Mouse (Mus musculus) thymus, postnatal 4 days (tissue): ENCODE measurements around the gene Il4.

Experiments
- DNase-seq: peaks from one replicate; pipeline ENCODE4 v3.0.0; 2021

Gene Il4

DNA sequence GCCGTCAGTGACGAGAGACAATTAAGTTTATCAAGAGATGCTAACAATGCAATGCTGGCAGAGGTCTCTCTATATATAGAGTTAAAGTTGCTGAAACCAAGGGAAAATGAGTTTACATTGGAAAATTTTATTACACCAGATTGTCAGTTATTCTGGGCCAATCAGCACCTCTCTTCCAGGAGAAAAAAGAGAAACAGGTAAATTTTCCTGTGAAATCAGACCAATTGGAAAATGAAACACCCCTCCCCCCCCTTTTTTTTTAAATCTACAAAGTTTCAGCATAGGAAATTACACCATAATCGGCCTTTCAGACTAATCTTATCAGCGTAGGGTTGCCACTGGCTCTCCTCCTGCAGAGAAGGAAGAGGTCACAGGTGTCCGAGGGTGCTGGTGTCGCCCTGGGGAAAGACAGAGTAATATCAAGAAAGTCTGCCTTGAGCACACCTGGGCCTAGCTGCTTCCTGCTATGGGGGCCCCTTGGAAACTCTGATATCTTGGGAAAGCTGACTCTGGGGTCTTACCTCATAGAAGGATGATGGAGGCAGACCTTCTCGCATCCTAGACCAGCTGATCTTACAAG, at the start of gene Il4:
Gene Il4, minus strand, starts transcription at position 51 of the 580 bp plus-strand sequence.
- DNase-seq: no peak

DNA sequence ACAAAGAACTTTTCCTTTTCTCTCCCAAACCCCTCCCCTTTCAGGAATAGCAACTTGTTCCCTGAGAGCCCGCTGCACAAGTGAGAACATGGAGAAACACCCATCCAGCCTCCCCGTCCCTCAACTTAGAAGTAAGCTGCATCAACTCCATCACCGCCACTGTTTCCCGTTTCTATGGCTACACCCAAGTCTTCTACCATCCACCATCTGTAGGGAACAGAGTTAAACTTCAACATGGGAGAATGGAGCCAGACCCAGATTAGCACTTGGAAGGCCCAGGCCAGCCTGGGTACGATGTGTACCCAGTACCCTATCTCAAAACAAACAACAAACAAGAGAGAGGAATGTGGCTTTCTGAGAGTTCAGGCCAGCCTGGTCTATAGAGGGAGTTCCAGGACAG, 45.6 kb upstream of the Il4 start:
- DNase-seq: no peak

DNA sequence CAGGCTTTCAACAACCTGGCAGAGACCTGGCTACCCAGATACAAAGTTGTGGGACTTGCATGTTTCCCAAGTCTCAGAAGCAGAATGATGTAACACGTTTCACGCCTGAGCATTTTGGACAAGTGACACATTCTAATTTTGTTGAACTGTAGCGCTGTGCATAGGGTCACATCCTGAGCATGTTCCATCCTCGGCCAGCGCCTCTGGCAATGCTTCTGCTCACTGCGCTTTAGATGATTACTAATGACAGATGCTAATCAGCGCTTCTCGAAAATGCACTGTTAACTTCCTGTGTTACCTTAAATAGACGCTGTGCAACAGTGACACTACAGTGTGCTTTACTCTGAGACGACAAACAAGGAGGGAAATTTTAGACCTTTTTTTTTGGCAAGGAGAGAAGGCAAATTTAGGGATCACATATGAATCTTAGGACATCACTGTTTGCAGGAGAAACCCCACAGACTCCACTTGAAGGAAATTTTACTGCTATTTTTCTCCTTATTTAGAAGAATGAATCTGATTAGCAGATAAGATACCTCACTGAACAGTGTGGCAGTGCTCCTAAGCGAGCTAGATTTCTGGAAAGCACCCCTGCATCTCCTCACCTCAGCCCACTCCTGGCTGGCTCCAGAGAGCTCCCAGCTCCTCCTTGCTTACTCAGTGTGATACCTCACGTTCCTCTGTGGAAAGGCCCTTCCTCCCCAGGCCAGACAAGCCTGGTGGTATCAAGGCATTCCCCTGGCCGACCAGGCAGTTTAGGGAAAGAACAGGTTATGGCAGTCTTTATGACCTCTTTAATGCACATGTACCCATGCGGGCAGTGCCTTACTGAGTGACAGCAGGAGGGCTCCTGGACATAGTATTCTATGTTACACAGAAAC, 44.6 kb upstream of the Il4 start:
- no peak for DNase-seq

DNA sequence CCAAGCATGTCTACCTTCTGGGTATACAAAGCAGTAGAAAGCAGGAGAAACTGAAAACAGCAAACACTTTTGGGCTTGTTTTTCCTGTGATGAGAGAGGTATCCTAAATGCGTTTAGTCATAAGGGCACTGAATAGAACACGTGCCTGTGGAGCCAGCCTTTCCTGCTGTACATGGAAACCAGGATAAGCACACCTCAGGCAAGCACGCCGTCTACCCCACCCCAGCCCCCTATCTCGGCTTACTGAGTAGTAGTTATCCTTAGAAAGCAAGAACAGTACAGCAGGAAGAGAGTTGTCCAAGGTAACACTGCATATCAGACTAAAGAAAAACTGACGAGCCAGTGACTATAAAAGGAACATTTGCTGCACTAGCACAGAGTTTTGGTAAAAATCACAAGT, 39.4 kb upstream of the Il4 start:
- DNase-seq: no peak

DNA sequence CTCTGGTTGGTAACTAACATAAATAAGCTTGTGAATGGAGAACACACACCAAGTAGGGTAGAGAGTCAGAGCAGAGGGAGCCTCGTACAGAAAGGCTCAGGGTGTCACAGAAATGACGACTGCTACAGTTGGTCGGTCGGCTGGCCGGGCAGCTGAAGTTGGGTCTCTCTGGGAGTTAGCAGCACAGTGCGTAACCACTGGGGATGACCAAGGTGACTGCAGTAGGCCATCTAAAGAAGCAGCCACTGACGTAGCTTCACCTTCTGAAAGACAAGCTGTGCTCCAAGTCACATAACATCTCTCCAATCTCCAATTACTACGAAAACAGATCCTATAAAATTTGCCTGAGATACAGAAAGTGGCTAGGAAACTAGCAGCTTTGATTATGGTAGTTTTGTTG, 38.9 kb upstream of the Il4 start:
- DNase-seq: no peak

DNA sequence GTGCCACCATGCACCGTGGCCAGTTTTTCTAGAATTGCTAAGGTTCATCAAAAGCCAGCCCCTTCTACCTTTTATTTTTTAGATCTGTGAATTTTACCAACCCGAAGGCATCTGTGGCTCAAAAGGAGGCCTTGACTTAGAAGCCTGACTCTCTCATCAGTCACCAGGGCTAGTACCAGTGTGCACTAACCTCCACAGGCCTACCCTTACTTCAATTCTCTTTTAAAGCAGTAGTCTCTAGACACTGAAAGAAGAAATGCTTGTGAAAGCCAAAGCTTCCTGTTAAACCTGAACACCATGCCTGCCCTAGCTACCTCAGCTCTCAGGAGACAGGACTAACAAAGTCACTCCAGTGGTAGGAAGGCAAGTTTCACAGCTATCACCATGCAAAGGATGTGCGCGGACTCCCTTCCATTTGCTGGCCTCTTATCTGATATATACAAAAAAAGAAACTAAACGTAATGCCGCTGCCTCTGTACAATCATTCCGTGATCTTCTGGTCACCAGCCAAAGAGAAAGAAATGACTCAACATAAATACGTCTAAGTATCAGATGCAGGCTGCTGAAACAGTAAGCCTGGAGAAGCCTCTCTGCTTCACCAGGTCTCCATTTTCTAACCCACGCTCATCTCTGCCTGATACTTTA, 38.2 kb upstream of the Il4 start:
- no peak for DNase-seq

DNA sequence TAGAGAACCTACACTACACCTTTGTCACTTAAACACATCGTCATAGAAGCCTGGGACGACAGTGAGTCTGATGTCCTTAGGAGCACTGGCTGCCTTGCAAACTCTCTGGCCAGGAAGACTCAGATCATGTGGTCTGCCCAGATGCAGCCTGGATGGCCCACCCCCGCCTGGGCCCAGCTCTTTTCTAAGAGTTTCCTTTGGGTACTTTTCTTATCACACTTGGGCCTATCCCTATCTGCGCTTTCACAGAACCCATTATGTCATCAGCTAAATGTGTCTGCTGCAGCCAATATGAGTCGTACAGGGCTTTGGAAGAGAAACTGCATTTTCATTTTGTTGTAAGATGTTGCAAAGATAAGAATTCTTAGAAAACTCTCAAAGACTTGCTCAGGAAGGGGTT, 36.6 kb upstream of the Il4 start:
- no peak for DNase-seq

DNA sequence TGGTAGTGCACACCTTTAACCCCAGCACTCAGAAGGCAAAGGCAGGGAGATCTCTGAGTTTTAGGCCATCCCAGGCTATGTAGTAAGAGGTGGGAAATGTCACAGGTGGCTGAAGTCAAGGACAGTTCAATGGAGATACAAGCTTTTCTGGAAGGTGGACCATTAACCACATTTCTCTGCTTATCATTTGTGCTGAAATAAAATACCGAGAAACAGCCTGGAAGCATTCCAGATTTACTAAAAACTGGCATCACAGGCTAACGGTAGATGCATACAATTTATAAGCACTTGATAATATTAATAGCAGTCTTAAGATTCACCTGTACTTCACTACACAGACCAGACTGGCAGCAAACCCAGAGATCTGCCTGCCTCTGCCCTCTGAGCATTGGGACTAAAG, 34.0 kb upstream of the Il4 start:
- no peak for DNase-seq

DNA sequence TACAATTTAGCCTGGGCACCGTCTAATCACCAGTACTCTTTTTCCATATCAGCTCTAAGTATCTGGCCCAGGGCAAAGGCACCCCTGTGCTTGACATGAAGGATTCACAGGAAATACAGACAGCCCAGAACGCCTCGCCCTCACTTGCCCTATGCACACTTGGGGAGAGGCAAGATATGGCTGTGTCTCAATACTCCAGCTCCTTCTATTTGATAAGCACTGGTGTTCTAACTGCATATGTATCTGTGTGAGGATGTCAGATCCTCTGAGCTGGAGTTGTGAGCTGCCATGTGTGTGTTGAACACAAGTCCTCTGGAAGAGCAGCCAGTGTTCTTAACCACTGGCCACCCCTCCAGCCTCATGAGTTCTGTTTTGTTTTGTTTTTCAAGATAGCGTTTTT, 33.0 kb upstream of the Il4 start:
- no peak for DNase-seq

DNA sequence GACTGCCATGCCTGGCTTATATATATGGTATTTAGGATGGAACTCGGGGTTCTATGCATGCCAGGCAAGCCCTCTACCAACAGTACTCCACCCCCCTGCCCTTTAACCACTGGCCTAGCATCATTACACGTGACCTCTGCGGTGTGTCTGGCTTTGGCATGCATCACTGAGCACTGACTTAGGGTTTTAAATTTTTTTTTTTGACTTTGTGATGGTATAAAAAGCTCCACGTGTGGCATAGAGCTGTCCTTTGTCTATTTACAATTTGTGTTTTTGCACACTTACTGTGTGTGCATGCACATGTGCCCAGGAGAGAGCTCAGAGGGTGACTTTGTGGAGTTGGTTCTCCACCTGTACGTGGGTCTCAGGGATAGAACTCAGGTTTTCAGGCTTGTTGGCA, 25.5 kb upstream of the Il4 start:
- DNase-seq: no peak

DNA sequence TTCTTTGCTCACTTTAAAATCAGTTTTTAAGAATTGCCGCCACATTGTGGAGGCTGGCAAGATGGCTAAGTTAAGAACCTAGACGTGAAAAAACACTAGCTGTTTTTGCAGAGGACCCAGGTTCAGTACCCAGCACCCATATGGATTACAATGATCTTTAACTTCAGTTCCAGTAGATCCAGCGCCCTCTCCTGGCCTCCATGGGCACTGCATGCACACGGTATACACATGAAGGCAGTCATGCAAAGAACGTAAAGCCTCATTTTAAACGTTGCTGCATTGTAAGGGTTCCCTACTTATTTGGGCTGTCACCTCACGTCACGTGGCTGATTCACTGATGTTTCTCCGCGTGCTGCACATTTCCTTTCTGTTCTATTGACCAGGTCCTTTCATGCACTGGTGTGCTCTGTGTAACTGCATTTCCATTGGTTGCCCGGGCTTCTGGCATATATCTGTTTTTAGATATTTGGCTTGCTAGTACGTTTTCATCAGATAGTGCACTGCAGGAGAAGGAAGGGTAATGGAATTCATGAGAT, 24.3 kb upstream of the Il4 start:
- DNase-seq: peak; percentile 43

DNA sequence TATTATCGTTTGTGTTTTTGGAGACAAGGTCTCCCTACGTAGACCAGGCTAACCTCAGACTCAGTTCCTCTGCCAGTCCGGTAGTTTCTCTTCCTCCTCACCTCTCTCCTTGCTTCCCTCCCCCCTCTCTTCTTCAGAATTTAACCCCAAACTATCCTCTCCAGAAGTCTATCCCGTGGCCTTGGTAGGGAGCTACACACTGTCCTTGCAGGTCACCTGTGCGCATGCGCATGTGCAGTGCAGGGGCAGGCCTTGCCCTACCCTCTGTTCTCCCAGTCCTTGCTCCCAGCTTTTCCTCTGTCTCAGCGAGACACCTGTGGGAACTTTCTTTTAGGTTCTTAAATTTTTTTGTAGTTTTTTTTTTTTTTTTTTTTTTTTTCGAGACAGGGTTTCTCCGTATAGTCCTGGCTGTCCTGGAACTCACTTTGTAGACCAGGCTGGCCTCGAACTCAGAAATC, 19.4 kb upstream of the Il4 start:
- no peak for DNase-seq

DNA sequence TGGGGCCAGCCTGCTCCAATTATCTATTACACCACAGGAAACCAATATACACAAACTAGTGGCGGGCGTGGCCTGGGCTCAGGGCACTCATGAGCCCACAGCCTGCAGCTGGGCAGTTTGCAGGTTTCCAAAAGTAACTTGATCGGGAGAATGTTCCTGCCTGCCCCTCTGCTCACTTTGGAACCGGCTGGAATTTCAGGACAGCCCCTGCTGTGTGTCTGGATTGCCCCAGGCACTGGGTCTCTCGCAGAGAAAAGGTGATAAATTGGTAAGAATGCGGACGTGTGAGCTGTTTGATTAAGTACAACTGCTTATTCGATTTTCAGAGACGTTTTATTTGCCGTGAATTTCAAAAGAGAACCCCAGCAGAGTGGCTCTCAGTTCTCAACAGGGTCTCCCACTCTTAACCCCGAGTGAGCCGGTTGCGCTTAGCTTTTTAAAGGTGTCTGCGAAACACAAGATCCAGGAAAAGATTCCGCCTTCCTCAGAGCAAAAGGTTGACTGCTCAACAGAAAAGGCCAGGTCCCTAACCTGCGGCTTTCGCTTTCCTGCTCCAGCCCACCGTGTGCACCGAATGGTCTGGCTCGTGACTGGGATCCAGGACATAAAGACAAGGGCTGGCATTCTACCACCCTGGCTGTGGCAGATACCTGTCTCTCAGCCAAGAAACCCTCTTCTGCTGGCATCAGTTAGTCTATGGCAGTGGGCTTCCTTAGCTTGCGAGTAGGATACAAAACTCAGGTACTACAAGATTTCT, 18.8 kb upstream of the Il4 start:
- no peak for DNase-seq

DNA sequence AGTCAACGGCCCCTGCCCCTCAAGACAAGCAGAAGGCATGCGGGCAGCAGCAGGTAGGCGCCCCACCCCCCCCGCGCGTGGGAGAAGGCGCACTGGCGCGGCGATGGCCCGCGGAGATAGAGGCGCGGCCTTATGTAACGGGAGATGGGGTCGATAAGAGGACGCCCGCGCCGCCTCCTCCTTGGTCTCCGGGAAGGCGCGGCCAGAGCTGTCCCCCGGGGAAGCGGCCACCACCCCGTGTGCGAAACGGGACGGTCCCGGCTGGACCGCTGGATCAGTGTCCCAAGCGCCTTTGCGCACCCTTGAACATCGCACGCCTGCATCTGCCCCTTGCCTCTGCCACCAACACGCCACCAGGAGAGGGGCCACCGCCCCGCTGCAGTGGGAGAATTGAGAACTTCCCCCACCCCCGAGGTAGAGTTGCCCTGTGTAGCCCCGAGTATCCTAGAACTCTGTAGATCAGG, 17.7 kb upstream of the Il4 start:
- peak; percentile 53 for DNase-seq

DNA sequence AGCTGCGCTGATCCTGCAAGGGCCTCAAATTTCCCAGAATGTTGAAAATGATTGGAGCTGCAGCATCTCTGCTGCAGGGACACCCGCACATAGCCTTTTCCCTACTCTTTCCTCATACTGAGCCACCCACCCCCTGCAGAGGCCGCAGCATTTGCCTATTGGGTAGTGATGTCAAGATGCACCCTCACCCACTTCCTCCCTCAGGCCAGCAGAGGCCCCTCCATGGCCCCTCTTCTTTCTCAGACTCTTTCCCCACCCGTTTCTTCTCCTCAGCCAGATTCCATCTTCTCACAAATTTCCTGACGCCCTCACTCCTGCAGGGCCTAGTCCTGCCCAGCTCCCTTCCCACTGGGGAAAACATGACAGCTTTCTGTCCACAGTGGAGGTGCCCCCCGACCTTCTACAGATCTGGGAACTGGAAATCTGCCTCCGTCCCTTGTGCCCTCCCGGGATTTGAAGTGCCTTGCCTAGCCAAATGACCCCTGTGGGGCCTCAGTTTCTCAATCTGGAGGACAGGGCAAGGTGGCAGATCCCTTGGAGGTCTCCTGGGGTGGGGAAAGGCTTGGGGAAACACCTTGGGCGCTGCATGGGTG, 17.2 kb upstream of the Il4 start:
- no peak for DNase-seq

DNA sequence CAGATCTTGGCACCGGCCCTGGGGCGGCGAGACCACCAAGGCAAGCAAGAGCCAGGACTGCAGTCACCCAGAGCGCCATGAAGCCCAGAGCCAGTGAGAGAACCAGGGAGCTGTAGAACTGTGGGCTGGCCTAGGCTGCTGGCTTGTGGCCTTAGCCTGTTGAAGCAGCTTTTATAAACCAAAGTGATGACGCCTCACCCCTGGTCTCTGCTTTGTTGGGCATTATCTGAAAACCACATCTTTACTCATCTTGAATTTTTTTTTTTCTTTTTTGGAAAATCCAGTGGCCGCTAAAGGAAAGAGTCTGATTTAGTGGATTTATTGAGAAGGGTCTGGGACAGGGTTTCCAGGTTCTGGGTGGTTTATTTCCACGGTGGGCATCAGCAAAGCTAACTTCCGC, 16.1 kb upstream of the Il4 start, which contains the start of gene Il13:
Gene Il13, minus strand, starts transcription at position 147 of the 400 bp plus-strand sequence.
- no peak for DNase-seq

DNA sequence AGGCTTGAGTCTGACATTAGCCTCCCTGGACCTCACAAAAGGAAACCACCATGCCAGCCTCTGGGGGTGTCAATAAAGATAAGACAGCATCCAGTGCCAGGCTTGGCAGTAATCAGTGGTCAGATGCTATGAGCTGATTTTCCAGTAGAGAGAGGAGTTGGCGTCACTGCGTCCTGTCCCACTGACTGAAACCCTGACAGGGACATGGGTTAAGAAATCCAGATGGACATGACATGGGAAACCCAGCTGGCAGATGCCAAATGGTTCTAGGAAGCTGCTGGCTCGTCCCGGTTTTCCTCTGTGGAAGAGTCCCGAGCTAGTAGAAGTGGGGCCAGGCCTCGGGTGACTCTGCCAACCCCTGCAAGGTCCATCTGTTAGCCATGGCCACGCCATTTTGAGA, 15.2 kb upstream of the Il4 start:
- no peak for DNase-seq

DNA sequence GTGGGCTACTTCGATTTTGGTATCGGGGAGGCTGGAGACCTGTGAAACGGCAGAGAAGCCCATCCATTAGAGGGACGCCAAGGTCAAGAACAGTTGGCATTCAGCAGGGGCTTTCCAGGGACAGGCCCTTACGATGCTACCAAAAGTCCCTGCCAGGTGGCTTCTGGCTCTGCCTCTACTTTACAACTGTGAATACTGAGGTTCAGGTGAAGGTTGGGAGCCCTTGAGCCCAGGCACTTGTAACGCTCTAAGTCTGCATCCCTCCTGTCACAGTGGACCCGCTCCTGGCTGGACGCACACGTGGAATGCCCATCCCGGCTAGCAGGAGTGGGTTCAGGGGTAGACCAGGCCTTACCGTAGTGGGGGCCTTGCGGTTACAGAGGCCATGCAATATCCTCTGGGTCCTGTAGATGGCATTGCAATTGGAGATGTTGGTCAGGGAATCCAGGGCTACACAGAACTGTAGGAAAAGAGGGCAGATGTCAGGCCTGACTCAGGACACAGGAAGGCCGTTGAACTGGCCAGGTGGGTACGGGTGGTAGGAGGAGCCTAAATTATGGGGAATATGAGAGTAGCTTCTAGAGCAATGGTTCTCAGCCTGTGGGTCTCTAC, 13.8 kb upstream of the Il4 start:
- no peak for DNase-seq

DNA sequence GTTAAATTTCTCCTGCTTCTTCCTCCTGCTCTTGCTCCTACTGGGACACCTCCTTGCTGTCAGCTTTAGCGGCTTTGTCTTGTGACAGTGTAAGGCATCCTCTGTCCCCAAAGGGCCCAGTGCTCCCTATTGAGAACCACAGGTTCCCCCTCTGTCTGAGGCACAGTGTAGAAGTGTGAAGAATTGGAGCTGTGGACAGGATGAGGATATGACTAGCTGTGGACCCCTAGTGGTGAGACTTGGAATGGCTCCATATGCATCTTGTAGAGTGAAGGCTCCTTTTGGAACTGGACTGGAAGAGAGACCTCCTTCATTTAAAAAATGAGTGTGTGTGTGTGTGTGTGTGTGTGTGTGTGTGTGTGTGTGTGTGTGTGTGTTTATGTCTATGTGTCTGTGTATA, 9.4 kb upstream of the Il4 start:
- peak; percentile 84 for DNase-seq

DNA sequence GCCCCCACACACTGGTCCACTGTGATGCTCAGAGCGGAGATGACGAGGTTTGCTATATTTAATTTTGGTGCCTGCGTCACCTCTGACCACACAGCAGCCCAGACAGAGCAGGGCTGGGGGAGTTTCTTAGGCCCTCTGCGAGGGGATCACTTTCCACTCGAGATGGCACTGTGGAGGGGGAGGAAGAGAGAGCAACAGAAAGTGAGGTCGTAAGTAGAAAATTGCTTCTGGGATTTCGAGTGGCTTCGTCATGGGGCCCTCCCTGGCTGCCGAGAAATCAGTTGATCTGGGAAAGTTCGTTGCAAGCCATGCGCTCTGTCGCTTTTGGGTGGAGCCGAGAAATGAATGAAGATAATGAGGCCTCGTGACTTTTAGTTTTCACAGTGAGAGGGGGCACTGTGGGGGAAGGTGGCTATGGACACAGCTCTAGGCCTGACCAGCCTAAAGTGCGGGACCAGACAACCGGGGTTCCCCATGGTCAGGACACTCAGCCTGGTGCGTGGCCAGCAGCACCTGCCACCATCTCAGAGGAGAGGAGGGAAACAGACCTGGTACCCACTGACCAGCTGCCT, 8.4 kb upstream of the Il4 start:
- DNase-seq: no peak

DNA sequence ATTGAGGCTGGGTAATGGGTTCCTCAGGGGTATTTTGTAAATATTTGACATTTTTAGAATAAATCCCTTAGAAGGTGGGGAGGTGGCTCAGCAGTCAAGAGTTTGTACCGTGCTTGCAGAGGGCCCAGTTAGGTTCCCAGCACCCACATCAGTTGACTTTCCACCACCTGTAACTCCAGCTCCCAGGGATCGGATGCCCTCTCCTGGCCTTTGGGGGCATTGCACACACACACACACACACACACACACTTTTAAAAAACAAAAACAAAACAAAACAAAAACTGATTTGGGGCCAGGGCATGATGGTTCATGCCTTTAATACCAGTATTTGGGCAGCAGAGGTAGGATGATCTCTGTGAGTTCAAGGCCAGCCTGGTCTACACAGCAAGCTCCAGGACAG, 5.7 kb upstream of the Il4 start:
- DNase-seq: no peak

DNA sequence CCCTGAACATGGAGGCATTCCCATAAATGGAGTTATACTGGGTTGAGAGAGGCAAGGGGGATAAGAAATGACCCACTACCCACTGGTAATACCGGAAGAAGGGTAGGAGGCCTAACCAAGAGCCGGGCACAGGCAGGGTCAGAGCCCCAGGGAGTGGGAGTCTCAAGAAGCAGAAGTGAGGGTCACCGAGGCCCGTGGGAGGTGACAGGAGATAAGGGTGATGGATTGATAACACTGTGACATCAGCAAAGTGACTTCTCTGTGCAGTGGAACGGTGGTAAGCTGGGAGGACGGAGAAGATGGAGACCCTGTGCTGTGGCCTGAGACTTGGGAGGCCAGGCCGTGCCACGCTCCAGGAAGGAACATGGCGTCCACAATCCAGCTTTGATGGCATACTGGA, 5.1 kb upstream of the Il4 start:
- DNase-seq: no peak
